Comparison of ENCODE assay signal across 19 mouse cellular contexts in genomic region chr10:89018926-89019325, GRCm38 (mm10).
DNase-seq lines count a peak whose midpoint lies in the region; ATAC-seq and TF ChIP-seq lines count a peak whose summit lies in the region.
"Had no signal": no experiment of that assay in that cellular context is flagged by ENCODE, and none has a peak within 500 bp of the region (broad histone marks: within the 10 kb centered on the region; RNA-seq: fewer than 3 reads in every experiment).

No protein-coding gene starts in this region.

- intact Hi-C loops in gastrocnemius, postnatal 14 days (cut with DNase I; ENCODE audit: low total_unique reads) = no loop called here

- no peaks in the 10 kb centered on the region for H3K27me3 ChIP-seq in forebrain, embryonic 13.5 days
- H3K27me3 ChIP-seq in liver, postnatal 0 days (ENCODE audit: insufficient read depth, low read length) = no peaks in the 10 kb centered on the region
- H3K27me3 ChIP-seq: embryonic facial prominence, embryonic 15.5 days; liver, embryonic 15.5 days; neural tube, embryonic 13.5 days had no signal

- H3K27ac ChIP-seq in forebrain, embryonic 13.5 days = no peak overlapping the region
- peak overlapping the region; percentile 29; the same call in 1 of the 2 replicates for H3K27ac ChIP-seq in olfactory bulb, adult 2 months (ENCODE audit: insufficient read depth, low read depth, low read length)
- no peak overlapping the region for H3K27ac ChIP-seq in liver, postnatal 0 days (ENCODE audit: low read depth)
- H3K27ac ChIP-seq: embryonic facial prominence, embryonic 15.5 days; kidney, postnatal 0 days; liver, embryonic 15.5 days; macrophage; neural tube, embryonic 13.5 days had no signal

- H3K36me3 ChIP-seq in forebrain, embryonic 13.5 days (ENCODE audit: poor library complexity, severe bottlenecking) = no peaks in the 10 kb centered on the region
- no peaks in the 10 kb centered on the region for H3K36me3 ChIP-seq in liver, postnatal 0 days (replicated peaks; ENCODE audit: insufficient read depth, low read length)
- H3K36me3 ChIP-seq: embryonic facial prominence, embryonic 15.5 days; G1E; liver, embryonic 15.5 days; neural tube, embryonic 13.5 days had no signal

- no peak overlapping the region for H3K9ac ChIP-seq in forebrain, embryonic 13.5 days
- no peak overlapping the region for H3K9ac ChIP-seq in liver, postnatal 0 days (replicated peaks)
- H3K9ac ChIP-seq: embryonic facial prominence, embryonic 15.5 days; liver, embryonic 15.5 days; neural tube, embryonic 13.5 days had no signal

- H3K4me1 ChIP-seq in forebrain, embryonic 13.5 days = 0 out of 2 replicates have a peak, but pooled peaks cover 4% of the 10 kb centered on the region
- H3K4me1 ChIP-seq in olfactory bulb, adult 2 months (ENCODE audit: control insufficient read depth, insufficient read depth, low read length) = no peaks in the 10 kb centered on the region
- H3K4me1 ChIP-seq in liver, postnatal 0 days (ENCODE audit: insufficient read depth) = no peaks in the 10 kb centered on the region
- H3K4me1 ChIP-seq: embryonic facial prominence, embryonic 15.5 days; liver, embryonic 15.5 days; neural tube, embryonic 13.5 days had no signal

- peak; percentile 28 for DNase-seq in layer of hippocampus, adult 11-12 months (ENCODE audit: low spot score)
- no peak for DNase-seq in layer of hippocampus, postnatal 25 days (ENCODE audit: extremely low spot score in 1 of 2, low spot score in 1 of 2)
- DNase-seq in layer of hippocampus, adult 8-10 months (ENCODE audit: low spot score in 2 of 2) = peak; percentile 21 to 23
- no peak for DNase-seq in gastrocnemius, postnatal 14 days
- DNase-seq in embryo, embryonic 9.5 days (ENCODE audit: extremely low spot score) = no peak
- no peak for DNase-seq in liver, postnatal 0 days
- DNase-seq: adrenal gland, postnatal 14 days; B cell, adult 2 months; cerebellum, adult 11 months had no signal

- H3K4me3 ChIP-seq in forebrain, embryonic 13.5 days = no peak overlapping the region
- no peak overlapping the region for H3K4me3 ChIP-seq in olfactory bulb, adult 2 months (ENCODE audit: insufficient read depth, low read depth, low read length)
- no peak overlapping the region for H3K4me3 ChIP-seq in liver, postnatal 0 days (ENCODE audit: low read depth, low read length)
- H3K4me3 ChIP-seq: embryonic facial prominence, embryonic 15.5 days; liver, embryonic 15.5 days; neural tube, embryonic 13.5 days had no signal

- no peak overlapping the region for H3K4me2 ChIP-seq in forebrain, embryonic 13.5 days
- no peak overlapping the region for H3K4me2 ChIP-seq in liver, postnatal 0 days (ENCODE audit: low read depth, low read length)
- H3K4me2 ChIP-seq: embryonic facial prominence, embryonic 15.5 days; liver, embryonic 15.5 days; neural tube, embryonic 13.5 days had no signal

- 23% methylated on average over 5 of the region's 5 CpGs for WGBS in forebrain, embryonic 13.5 days
- 28% methylated on average over 5 of the region's 5 CpGs for WGBS in olfactory bulb, adult 2 months
- 58% methylated on average over 5 of the region's 5 CpGs for WGBS in liver, postnatal 0 days (ENCODE audit: insufficient replicate concordance)

- no peak for TF ChIP-seq CTCF in olfactory bulb, adult 2 months (IDR thresholded peaks at IDR 0.05; ENCODE audit: insufficient read depth, low read depth, low read length)
- no peak for TF ChIP-seq CTCF in liver, postnatal 0 days (IDR thresholded peaks at IDR 0.05; ENCODE audit: low read depth)

- no peak for TF ChIP-seq EP300 in liver, postnatal 0 days (IDR thresholded peaks at IDR 0.05; ENCODE audit: low read depth)

- ATAC-seq in forebrain, embryonic 13.5 days = peak; percentile 89
- no peak for ATAC-seq in liver, postnatal 0 days
- ATAC-seq: inflammation-experienced regulatory T-cells, adult 6 months; midbrain, embryonic 16.5 days had no signal

- H3K9me3 ChIP-seq in forebrain, embryonic 13.5 days (replicated peaks) = no peaks in the 10 kb centered on the region
- H3K9me3 ChIP-seq in liver, postnatal 0 days (ENCODE audit: low read length) = no peaks in the 10 kb centered on the region
- H3K9me3 ChIP-seq: embryonic facial prominence, embryonic 15.5 days; G1E; liver, embryonic 15.5 days; neural tube, embryonic 13.5 days had no signal

- no peak for TF ChIP-seq POLR2A in olfactory bulb, adult 2 months (IDR thresholded peaks at IDR 0.05; ENCODE audit: insufficient read depth, low read depth, low read length)

Comparison
In these comparisons a context has a peak if more than half of its experiments do, and no peak if none do; other contexts are left out.
1. DNase-seq: peak in layer of hippocampus, adult 11-12 months (single experiment) and layer of hippocampus, adult 8-10 months (2 of 2); none in layer of hippocampus, postnatal 25 days (0 of 2), gastrocnemius, postnatal 14 days (single experiment), embryo, embryonic 9.5 days (single experiment) and liver, postnatal 0 days (single experiment).